8 mouse cellular contexts compared by ENCODE assay signal in genomic region chr9:119323260-119323645, GRCm38 (mm10). TPM values are rescaled to one million over a fixed set of nuclear protein-coding genes. Genes with fewer than 3 reads are reported as not detected.
DNase-seq lines count a peak whose midpoint lies in the region; ATAC-seq and TF ChIP-seq lines count a peak whose summit lies in the region.

No protein-coding gene starts in this region.

- no peaks in the 10 kb centered on the region for H3K9me3 ChIP-seq in CH12.LX (replicated peaks; ENCODE audit: low read length)
- H3K9me3 ChIP-seq in forebrain, embryonic 13.5 days (replicated peaks) = no peaks in the 10 kb centered on the region
- H3K9me3 ChIP-seq in liver, embryonic 15.5 days (replicated peaks) = no peaks in the 10 kb centered on the region

- dilution Hi-C loops in CH12.LX (cut with MboI; ENCODE audit: extremely low pct_ligation_motif_present, extremely low pct_unique_long_range_greater_than_20kb, low sequenced_read_pairs) = no loop called here

- TF ChIP-seq RAD21 in CH12.LX (IDR thresholded peaks at IDR 0.05; ENCODE audit: low read depth, low read length) = no peak

- H3K79me2 ChIP-seq in CH12.LX (replicated peaks; ENCODE audit: control insufficient read depth, extremely low read depth, insufficient read depth, poor library complexity, severe bottlenecking) = peaks cover 9% of the 10 kb centered on the region; the same call in 1 of the 2 replicates

- H3K27ac ChIP-seq in gastrocnemius, adult 2 months = peak overlapping the region; percentile 99
- peak overlapping the region; percentile 83 for H3K27ac ChIP-seq in CH12.LX (ENCODE audit: insufficient read depth, low read depth)
- H3K27ac ChIP-seq in forebrain, embryonic 13.5 days = peak overlapping the region; percentile 90
- peak overlapping the region; percentile 99 for H3K27ac ChIP-seq in liver, embryonic 15.5 days (replicated peaks)

- H3K36me3 ChIP-seq in CH12.LX (replicated peaks in 1 of 2; ENCODE audit: control insufficient read depth in 1 of 2, insufficient read depth in 1 of 2, low read length in 1 of 2) = peaks cover 1 to 11% of the 10 kb centered on the region in 2 experiments
- H3K36me3 ChIP-seq in forebrain, embryonic 13.5 days (ENCODE audit: poor library complexity, severe bottlenecking) = no peaks in the 10 kb centered on the region
- no peaks in the 10 kb centered on the region for H3K36me3 ChIP-seq in liver, embryonic 15.5 days (replicated peaks)

- H3K27me3 ChIP-seq in CH12.LX (replicated peaks) = no peaks in the 10 kb centered on the region
- H3K27me3 ChIP-seq in forebrain, embryonic 13.5 days = no peaks in the 10 kb centered on the region
- H3K27me3 ChIP-seq in liver, embryonic 15.5 days = no peaks in the 10 kb centered on the region

- in situ Hi-C loops in CH12.LX (cut with MboI; ENCODE audit: low pct_ligation_motif_present, low pct_unique_long_range_greater_than_20kb, low sequenced_read_pairs) = no loop called here

- peaks cover 2 to 23% of the 10 kb centered on the region in 2 experiments; a peak in 2 of 4 replicates for H3K4me1 ChIP-seq in CH12.LX (ENCODE audit: control insufficient read depth in 1 of 2, insufficient read depth in 2 of 2)
- H3K4me1 ChIP-seq in forebrain, embryonic 13.5 days = peaks cover 29% of the 10 kb centered on the region
- H3K4me1 ChIP-seq in liver, embryonic 15.5 days (replicated peaks) = peaks cover 41% of the 10 kb centered on the region

- H3K4me3 ChIP-seq in gastrocnemius, adult 2 months = peak overlapping the region; percentile 83
- peak overlapping the region; percentile 50 to 81 (median 75) for H3K4me3 ChIP-seq in CH12.LX (replicated peaks in 1 of 3; ENCODE audit: low read depth in 2 of 3, low read length in 2 of 3, poor library complexity in 1 of 3)
- H3K4me3 ChIP-seq in forebrain, embryonic 13.5 days = peak overlapping the region; percentile 94
- peak overlapping the region; percentile 86 for H3K4me3 ChIP-seq in liver, embryonic 15.5 days (replicated peaks)

- H3K4me2 ChIP-seq in CH12.LX (ENCODE audit: insufficient read depth, low read depth, poor library complexity, severe bottlenecking) = peak overlapping the region; percentile 88
- H3K4me2 ChIP-seq in forebrain, embryonic 13.5 days = peak overlapping the region; percentile 99
- H3K4me2 ChIP-seq in liver, embryonic 15.5 days = peak overlapping the region; percentile 96

- TF ChIP-seq CTCF in gastrocnemius, adult 2 months (IDR thresholded peaks at IDR 0.05) = no peak
- no peak for TF ChIP-seq CTCF in CH12.LX (conservative IDR thresholded peaks at IDR 0.05 in 1 of 2, IDR thresholded peaks at IDR 0.05 in 1 of 2; ENCODE audit: low read depth in 2 of 2, low read length in 2 of 2)

- no peak for TF ChIP-seq POLR2A in CH12.LX (IDR thresholded peaks at IDR 0.05; ENCODE audit: low read depth, low read length)

- H3K9ac ChIP-seq in CH12.LX (ENCODE audit: insufficient read depth, low read depth) = peak overlapping the region; percentile 84
- H3K9ac ChIP-seq in forebrain, embryonic 13.5 days = peak overlapping the region; percentile 90
- H3K9ac ChIP-seq in liver, embryonic 15.5 days = peak overlapping the region; percentile 77

- WGBS in forebrain, embryonic 13.5 days = 6% methylated on average over 9 of the region's 9 CpGs
- 2% methylated on average over 9 of the region's 9 CpGs for WGBS in liver, embryonic 15.5 days (ENCODE audit: insufficient replicate concordance)

- TF ChIP-seq EP300 in CH12.LX (IDR thresholded peaks at IDR 0.05; ENCODE audit: low read length) = peak; percentile 3; the same call in 1 of the 2 replicates

- ATAC-seq in forebrain, embryonic 13.5 days = no peak
- no peak for ATAC-seq in liver, embryonic 15.5 days (ENCODE audit: insufficient read depth)
- no peak for ATAC-seq in cerebellum, adult (ENCODE audit: insufficient number of reproducible peaks, low FRiP score, low TSS enrichment)

- intact Hi-C loops in gastrocnemius, adult 2 months (cut with DNase I) = loop anchor here (2.0 kb wide), 1 partner anchor 18 kb away; the partner anchor contains the start of gene Myd88

- DNase-seq in gastrocnemius, adult 2 months = no peak
- DNase-seq in gastrocnemius, adult 18-20 months (ENCODE audit: low spot score) = no peak
- no peak for DNase-seq in CH12.LX (ENCODE audit: extremely low read depth)
- DNase-seq in ovary, postnatal 10 days (ENCODE audit: low spot score) = no peak
- DNase-seq in urinary bladder, adult 2 months (ENCODE audit: low spot score) = no peak

TF ChIP-seq in CH12.LX, 34 proteins besides CTCF, POLR2A, EP300 and RAD21:
- TF ChIP-seq HCFC1 (IDR thresholded peaks at IDR 0.05; ENCODE audit: low read depth, low read length) = no peak
- no peak for TF ChIP-seq TCF12 (IDR thresholded peaks at IDR 0.05; ENCODE audit: low read depth, low read length)
- no peak; the same call in 1 of the 2 replicates for TF ChIP-seq MXI1 (IDR thresholded peaks at IDR 0.05; ENCODE audit: low read depth, low read length)
- 0 out of 2 replicates have a peak, but pooled peaks have one; percentile 9 for TF ChIP-seq MAZ (IDR thresholded peaks at IDR 0.05; ENCODE audit: low read depth, low read length)
- no peak for TF ChIP-seq ZNF384 (IDR thresholded peaks at IDR 0.05; ENCODE audit: low read depth, low read length)
- no peak for TF ChIP-seq IRF4 (IDR thresholded peaks at IDR 0.05; ENCODE audit: low read depth, low read length)
- no peak for TF ChIP-seq JUND (conservative IDR thresholded peaks at IDR 0.05; ENCODE audit: low read depth, low read length)
- no peak for TF ChIP-seq USF1 (IDR thresholded peaks at IDR 0.05; ENCODE audit: low read depth, low read length)
- TF ChIP-seq BHLHE40 (IDR thresholded peaks at IDR 0.05; ENCODE audit: low read depth, low read length) = no peak; the same call in 1 of the 2 replicates
- TF ChIP-seq TBP (conservative IDR thresholded peaks at IDR 0.05; ENCODE audit: low read depth, low read length) = no peak
- no peak for TF ChIP-seq NELFE (IDR thresholded peaks at IDR 0.05; ENCODE audit: low read depth, low read length)
- TF ChIP-seq PAX5 (IDR thresholded peaks at IDR 0.05; ENCODE audit: low read length) = no peak
- peak; percentile 16; the same call in 1 of the 2 replicates for TF ChIP-seq CHD1 (IDR thresholded peaks at IDR 0.05; ENCODE audit: low read depth, low read length)
- TF ChIP-seq MAX (IDR thresholded peaks at IDR 0.05; ENCODE audit: low read length) = 0 out of 2 replicates have a peak, but pooled peaks have one; percentile 5

RNA-seq across cellular contexts. Expression of gene Oxsr1, which starts 1.0 kb away (rescaled TPM):
- total RNA-seq in gastrocnemius, adult 2 months (2021) = 10 to 100 TPM; 55.9 to 64.1 TPM
- 10 to 100 TPM; 65.3 to 67.3 TPM for total RNA-seq in gastrocnemius, adult 18-20 months (2021)
- total RNA-seq in CH12.LX (2012; rRNA removed) (22.1 and 26.3 TPM in 2 replicates), CH12.LX (2014; rRNA removed) (36.1 and 41.2 TPM in 2 replicates)
- polyA plus RNA-seq in CH12.LX (2012; ENCODE audit: insufficient read length, low read depth) = 31.7 and 33.3 TPM in 2 replicates
- 12.9 and 13.0 TPM in 2 replicates for polyA plus RNA-seq in forebrain, embryonic 13.5 days (2015; fragmentation: Nextera tagmentation; extraction: Ambion mirVana)
- 4.8 and 5.6 TPM in 2 replicates for polyA plus RNA-seq in liver, embryonic 15.5 days (2015; fragmentation: Nextera tagmentation; extraction: Ambion mirVana)
- 37.3 and 38.1 TPM in 2 replicates for polyA plus RNA-seq in urinary bladder, adult 2 months (2012; rRNA removed)

RNA-seq across cellular contexts. Expression of gene Acaa1a, which starts 16.2 kb away (rescaled TPM):
- 10 to 100 TPM; 31.1 to 42.3 TPM for total RNA-seq in gastrocnemius, adult 2 months (2021)
- 10 to 100 TPM; 35.4 to 35.6 TPM for total RNA-seq in gastrocnemius, adult 18-20 months (2021)
- 51.2 and 57.8 TPM in 2 replicates for total RNA-seq in CH12.LX (2012; rRNA removed)
- 22.4 and 24.8 TPM in 2 replicates for total RNA-seq in CH12.LX (2014; rRNA removed)
- 24.4 and 30.9 TPM in 2 replicates for polyA plus RNA-seq in CH12.LX (2012; ENCODE audit: insufficient read length, low read depth)
- 82.8 and 97.0 TPM in 2 replicates for polyA plus RNA-seq in forebrain, embryonic 13.5 days (2015; fragmentation: Nextera tagmentation; extraction: Ambion mirVana)
- polyA plus RNA-seq in liver, embryonic 15.5 days (2015; fragmentation: Nextera tagmentation; extraction: Ambion mirVana) = 42.4 and 51.5 TPM in 2 replicates
- 144 and 173 TPM in 2 replicates for polyA plus RNA-seq in urinary bladder, adult 2 months (2012; rRNA removed)

RNA-seq across cellular contexts. Expression of gene Myd88, which starts 18.0 kb away (rescaled TPM):
- 1 to 10 TPM; 4.3 to 5.0 TPM for total RNA-seq in gastrocnemius, adult 2 months (2021)
- total RNA-seq in gastrocnemius, adult 18-20 months (2021) = 1 to 10 TPM; 4.8 to 6.6 TPM
- total RNA-seq in CH12.LX (2012; rRNA removed) (22.7 and 33.4 TPM in 2 replicates), CH12.LX (2014; rRNA removed) (14.3 and 14.7 TPM in 2 replicates)
- polyA plus RNA-seq in CH12.LX (2012; ENCODE audit: insufficient read length, low read depth) = 51.3 and 53.6 TPM in 2 replicates
- 3.8 and 5.4 TPM in 2 replicates for polyA plus RNA-seq in forebrain, embryonic 13.5 days (2015; fragmentation: Nextera tagmentation; extraction: Ambion mirVana)
- polyA plus RNA-seq in liver, embryonic 15.5 days (2015; fragmentation: Nextera tagmentation; extraction: Ambion mirVana) = 15.3 and 17.0 TPM in 2 replicates
- 19.4 and 22.4 TPM in 2 replicates for polyA plus RNA-seq in urinary bladder, adult 2 months (2012; rRNA removed)

RNA-seq across cellular contexts. Expression of gene Xylb, which starts 33.9 kb away (rescaled TPM):
- under 1 TPM; 0.13 to 0.14 TPM for total RNA-seq in gastrocnemius, adult 2 months (2021)
- total RNA-seq in gastrocnemius, adult 18-20 months (2021) = under 1 TPM; 0.09 to 0.38 TPM
- total RNA-seq in CH12.LX (2012; rRNA removed) (4.8 and 5.9 TPM in 2 replicates), CH12.LX (2014; rRNA removed) (1.8 and 2.5 TPM in 2 replicates)
- 6.4 and 7.1 TPM in 2 replicates for polyA plus RNA-seq in CH12.LX (2012; ENCODE audit: insufficient read length, low read depth)
- polyA plus RNA-seq in forebrain, embryonic 13.5 days (2015; fragmentation: Nextera tagmentation; extraction: Ambion mirVana) = 5.7 and 6.2 TPM in 2 replicates
- polyA plus RNA-seq in liver, embryonic 15.5 days (2015; fragmentation: Nextera tagmentation; extraction: Ambion mirVana) = 3.7 and 3.8 TPM in 2 replicates
- 1.4 and 1.6 TPM in 2 replicates for polyA plus RNA-seq in urinary bladder, adult 2 months (2012; rRNA removed)

RNA-seq across cellular contexts. Expression of gene Slc22a14, which starts 42.1 kb away (rescaled TPM):
- not detected for total RNA-seq in gastrocnemius, adult 2 months (2021)
- not detected for total RNA-seq in gastrocnemius, adult 18-20 months (2021)
- not detected in 2 replicates for total RNA-seq in CH12.LX (2012; rRNA removed)
- total RNA-seq in CH12.LX (2014; rRNA removed) = not detected in 2 replicates
- not detected in 2 replicates for polyA plus RNA-seq in CH12.LX (2012; ENCODE audit: insufficient read length, low read depth)
- not detected in 2 replicates for polyA plus RNA-seq in forebrain, embryonic 13.5 days (2015; fragmentation: Nextera tagmentation; extraction: Ambion mirVana)
- polyA plus RNA-seq in liver, embryonic 15.5 days (2015; fragmentation: Nextera tagmentation; extraction: Ambion mirVana) = 0.07 TPM in 1 of 2 replicates, not detected in the other
- polyA plus RNA-seq in urinary bladder, adult 2 months (2012; rRNA removed) = 0.16 and 0.40 TPM in 2 replicates
